In the genomic region with DNA sequence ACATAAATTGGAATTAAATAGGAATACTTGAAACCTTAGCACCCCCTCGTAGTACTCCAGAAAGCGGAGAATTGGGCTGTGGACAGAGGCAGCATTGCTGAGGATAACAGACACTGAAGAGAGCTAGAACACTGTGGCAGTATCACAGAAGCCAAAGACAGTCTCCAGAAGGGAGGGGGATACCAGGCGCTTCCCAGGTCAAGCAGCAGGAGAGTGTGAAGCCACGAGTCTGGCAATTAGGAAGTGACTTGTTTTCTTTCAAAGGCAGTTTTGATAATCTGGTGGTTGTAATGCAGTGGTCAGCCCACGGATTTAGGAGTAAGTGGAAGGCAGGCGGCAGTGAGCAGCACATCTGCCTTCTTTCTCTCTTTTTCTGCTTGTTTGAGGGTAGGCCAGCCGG, we compare ENCODE assay signal across 9 mouse cellular contexts. TPM values are rescaled to one million over a fixed set of nuclear protein-coding genes. Genes with fewer than 3 reads are reported as not detected.
DNase-seq lines count a peak whose midpoint lies in the region; ATAC-seq and TF ChIP-seq lines count a peak whose summit lies in the region.
"Had no signal": no experiment of that assay in that cellular context is flagged by ENCODE, and none has a peak within 500 bp of the region (broad histone marks: within the 10 kb centered on the region; RNA-seq: fewer than 3 reads in every experiment).

No protein-coding gene starts in this region.

- H3K4me3 ChIP-seq in E14TG2a.4 (replicated peaks; ENCODE audit: low read length): peak overlapping the region; percentile 98
- H3K4me3 ChIP-seq in limb, embryonic 14.5 days (replicated peaks; ENCODE audit: low read length): peak overlapping the region; percentile 64

- peak; percentile 25 for DNase-seq in kidney, adult 18-20 months
- no peak for DNase-seq in kidney, postnatal 25 days
- peak; percentile 17 for DNase-seq in brain, adult 2 months (ENCODE audit: low read depth, low spot score)
- no peak for DNase-seq in limb, embryonic 14.5 days (ENCODE audit: low spot score)
- no peak for DNase-seq in layer of hippocampus, adult 8-10 months (ENCODE audit: low spot score in 2 of 2)
- no peak for DNase-seq in natural killer cell, adult 2 months (ENCODE audit: low spot score in 2 of 2)
- DNase-seq in left cerebral cortex, postnatal 14 days (ENCODE audit: low spot score in 2 of 2): no peak

- no peak overlapping the region for H3K9ac ChIP-seq in limb, embryonic 14.5 days (ENCODE audit: low read depth, low read length, severe bottlenecking)

- 40% methylated on average over 7 of the region's 7 CpGs for WGBS in limb, embryonic 14.5 days

- no peaks in the 10 kb centered on the region for H3K9me3 ChIP-seq in E14TG2a.4 (ENCODE audit: low read length)
- no peaks in the 10 kb centered on the region for H3K9me3 ChIP-seq in limb, embryonic 14.5 days (ENCODE audit: control insufficient read depth, low read length)

- no peaks in the 10 kb centered on the region for H3K27me3 ChIP-seq in E14TG2a.4 (ENCODE audit: insufficient read depth, low read length)
- H3K27me3 ChIP-seq in limb, embryonic 14.5 days (ENCODE audit: control insufficient read depth, insufficient read depth, low read length): no peaks in the 10 kb centered on the region

- no peak for ATAC-seq in limb, embryonic 14.5 days (ENCODE audit: low FRiP score, low read depth)
- ATAC-seq: inflammation-experienced regulatory T-cells, adult 6 months had no signal

- H3K27ac ChIP-seq in limb, embryonic 14.5 days (replicated peaks; ENCODE audit: low read depth, low read length): no peak overlapping the region

- H3K4me2 ChIP-seq in limb, embryonic 14.5 days (replicated peaks; ENCODE audit: low read depth, low read length, severe bottlenecking): peak overlapping the region; percentile 65

- peaks cover 4% of the 10 kb centered on the region; the same call in 1 of the 2 replicates for H3K36me3 ChIP-seq in E14TG2a.4 (ENCODE audit: insufficient read depth, low read length)
- no peaks in the 10 kb centered on the region for H3K36me3 ChIP-seq in limb, embryonic 14.5 days (ENCODE audit: control insufficient read depth, insufficient read depth, low read length)

- no peak for TF ChIP-seq CTCF in E14TG2a.4 (conservative IDR thresholded peaks at IDR 0.05; ENCODE audit: low read length)

- no peak for TF ChIP-seq POLR2A in limb, embryonic 14.5 days (IDR thresholded peaks at IDR 0.05; ENCODE audit: borderline replicate concordance, extremely low read depth, insufficient read depth, insufficient read length)

- peaks cover 65% of the 10 kb centered on the region for H3K4me1 ChIP-seq in E14TG2a.4 (replicated peaks; ENCODE audit: low read depth, low read length)
- H3K4me1 ChIP-seq in limb, embryonic 14.5 days (ENCODE audit: control insufficient read depth, insufficient read depth, low read length): peaks cover 8% of the 10 kb centered on the region

- intact Hi-C loops in left cerebral cortex, postnatal 14 days (cut with DNase I): loop anchor here (5.0 kb wide), 1 partner anchor 265 kb away; no protein-coding TSS in a partner anchor

RNA-seq across cellular contexts. Expression of a gene that starts 1.5 kb away (rescaled TPM):
- polyA plus RNA-seq in limb, embryonic 14.5 days (2012; rRNA removed): 7.3 and 8.5 TPM in 2 replicates
- 9.2 and 10.3 TPM in 2 replicates for polyA plus RNA-seq in limb, embryonic 14.5 days (2014; fragmentation: Nextera tagmentation; extraction: Ambion mirVana)
- 1 to 10 TPM; 4.1 to 5.9 (median 4.7) TPM for total RNA-seq in layer of hippocampus, adult 8-10 months (2022)
- total RNA-seq in left cerebral cortex, postnatal 14 days (2021): 1 to 10 TPM; 4.1 to 4.8 TPM

RNA-seq across cellular contexts. Expression of a gene that starts 13.9 kb away (rescaled TPM):
- polyA plus RNA-seq in limb, embryonic 14.5 days (2012; rRNA removed): 53.7 and 70.4 TPM in 2 replicates
- 21.2 and 24.3 TPM in 2 replicates for polyA plus RNA-seq in limb, embryonic 14.5 days (2014; fragmentation: Nextera tagmentation; extraction: Ambion mirVana)
- total RNA-seq in layer of hippocampus, adult 8-10 months (2022): 1 to 10 TPM; 4.9 to 8.9 (median 6.2) TPM
- 1 to 10 TPM; 3.3 to 5.2 TPM for total RNA-seq in left cerebral cortex, postnatal 14 days (2021)

RNA-seq across cellular contexts. Expression of a gene that starts 14.0 kb away (rescaled TPM):
- 18.1 and 18.4 TPM in 2 replicates for polyA plus RNA-seq in limb, embryonic 14.5 days (2012; rRNA removed)
- polyA plus RNA-seq in limb, embryonic 14.5 days (2014; fragmentation: Nextera tagmentation; extraction: Ambion mirVana): 7.6 and 9.0 TPM in 2 replicates
- total RNA-seq in layer of hippocampus, adult 8-10 months (2022): 10 to 100 TPM; 15.4 to 20.4 (median 17.5) TPM
- total RNA-seq in left cerebral cortex, postnatal 14 days (2021): 10 to 100 TPM; 14.6 to 17.0 TPM

RNA-seq across cellular contexts. Expression of a gene that starts 36.9 kb away (rescaled TPM):
- polyA plus RNA-seq in limb, embryonic 14.5 days (2012; rRNA removed): 336 and 418 TPM in 2 replicates
- 1,041 and 1,088 TPM in 2 replicates for polyA plus RNA-seq in limb, embryonic 14.5 days (2014; fragmentation: Nextera tagmentation; extraction: Ambion mirVana)
- 100 to 1,000 TPM; 181 to 205 (median 195) TPM for total RNA-seq in layer of hippocampus, adult 8-10 months (2022)
- total RNA-seq in left cerebral cortex, postnatal 14 days (2021): 100 to 1,000 TPM; 163 to 170 TPM

Comparison
In these comparisons a context has a peak if more than half of its experiments do, and no peak if none do; other contexts are left out.
1. DNase-seq: peak in kidney, adult 18-20 months (single experiment) and brain, adult 2 months (single experiment); none in kidney, postnatal 25 days (0 of 2), limb, embryonic 14.5 days (single experiment), layer of hippocampus, adult 8-10 months (0 of 2), natural killer cell, adult 2 months (0 of 2) and left cerebral cortex, postnatal 14 days (0 of 2).